Mouse (Mus musculus): ENCODE measurements around the gene Wdr75.
A peak's percentile ranks its signal among the peaks of the same experiment; 100 is the strongest.

Wdr75 gene

DNA sequence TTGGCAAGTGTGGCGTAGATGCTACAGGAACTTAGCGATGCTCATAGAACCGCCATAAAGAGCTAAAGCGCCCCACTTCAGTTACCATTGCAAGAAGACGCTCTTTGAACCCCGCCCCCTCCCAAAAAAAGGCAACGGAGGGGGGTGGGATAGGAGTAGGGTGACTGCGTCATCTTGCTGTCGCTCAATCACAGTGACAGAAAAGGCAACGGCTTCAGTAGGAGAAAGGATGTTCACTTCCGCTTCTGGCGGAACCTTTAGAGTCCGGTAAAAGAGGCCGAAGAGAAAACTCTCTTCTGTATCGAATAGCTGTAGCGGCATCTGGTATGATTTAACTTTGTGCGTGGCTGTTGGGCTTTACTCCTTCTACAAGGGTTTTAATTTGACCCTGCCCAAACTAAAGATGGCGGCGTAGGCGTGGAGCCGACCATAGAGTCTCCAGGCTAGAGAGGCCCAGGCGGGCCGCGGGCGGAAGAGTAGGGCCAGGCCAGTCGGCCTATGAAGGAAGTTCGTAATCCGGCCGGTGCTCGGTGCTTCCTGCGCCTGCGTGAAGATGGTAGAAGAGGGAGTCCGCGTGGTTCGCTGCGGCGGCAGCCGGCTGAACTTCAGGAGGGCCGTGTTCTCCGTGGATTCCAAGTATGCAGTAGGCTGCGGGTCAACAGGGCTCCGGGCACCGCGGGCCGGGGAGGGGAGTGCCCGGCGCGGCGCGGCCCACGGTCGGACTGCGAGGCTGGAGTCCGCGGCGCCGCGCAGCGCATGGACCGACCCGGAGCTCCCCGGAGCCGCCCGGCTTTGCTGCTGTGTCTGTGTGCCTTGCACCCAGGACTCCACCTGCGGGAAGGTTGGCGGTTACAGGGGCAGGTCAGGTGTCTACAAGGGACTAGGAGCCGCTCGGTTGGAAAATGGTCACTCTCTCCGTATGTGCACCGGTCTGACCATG is at the start of gene Wdr75:
Gene Wdr75, plus strand, starts transcription at position 198 of the 940 bp plus-strand sequence.
- DNase-seq (ENCODE audit: low read depth in 1 of 2, low spot score in 2 of 2): peak; percentile 80 to 91

DNA sequence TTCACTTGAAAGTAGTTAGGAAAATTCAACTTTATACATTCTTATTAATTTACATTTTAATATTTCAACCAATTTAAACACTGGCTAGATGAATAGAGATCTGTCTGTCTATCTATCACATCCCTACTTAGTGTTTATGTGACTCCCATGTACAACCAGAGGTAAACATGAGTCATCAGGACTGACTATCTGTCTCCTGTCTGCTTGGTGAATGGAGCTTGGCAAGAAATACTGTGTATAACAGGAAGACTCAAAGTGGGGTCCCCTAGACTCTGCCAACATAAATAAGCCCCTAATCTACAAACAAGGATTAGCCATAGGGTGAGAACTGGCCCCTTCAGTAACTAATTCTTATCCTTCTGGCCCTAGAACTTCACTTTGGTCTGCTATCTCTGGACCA is 39.1 kb upstream of the Wdr75 start:
- no peak for DNase-seq (ENCODE audit: low read depth in 1 of 2, low spot score in 2 of 2)

GRCm38 (mm10) chr1:45756707-45757106 is 38.3 kb upstream of the Wdr75 start:
- no peak for DNase-seq (ENCODE audit: low read depth in 1 of 2, low spot score in 2 of 2)

- no peak for DNase-seq (ENCODE audit: low read depth in 1 of 2, low spot score in 2 of 2)
Measured at GRCm38 (mm10) chr1:45758011-45758410, 37.0 kb upstream of the Wdr75 start.

GRCm38 (mm10) chr1:45760667-45761467 is 34.1 kb upstream of the Wdr75 start:
- no peak for DNase-seq (ENCODE audit: low read depth in 1 of 2, low spot score in 2 of 2)

DNA sequence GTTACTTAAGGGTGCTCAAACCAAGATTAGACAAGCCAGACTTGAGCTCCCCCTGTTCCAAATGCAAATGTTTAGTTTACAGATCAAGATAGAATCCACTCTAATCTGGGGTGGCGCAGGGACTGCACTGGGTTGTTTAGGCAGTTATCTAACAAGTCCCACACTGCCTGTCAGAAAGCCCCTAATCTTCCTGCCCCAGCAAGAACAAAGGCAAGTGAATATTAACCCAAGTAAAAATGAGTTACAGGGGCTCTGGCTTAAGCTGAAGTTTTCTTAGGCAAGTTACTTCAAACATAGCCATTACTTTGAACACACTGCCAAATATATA is 33.5 kb upstream of the Wdr75 start:
- no peak for DNase-seq (ENCODE audit: low read depth in 1 of 2, low spot score in 2 of 2)

- no peak for DNase-seq (ENCODE audit: low read depth in 1 of 2, low spot score in 2 of 2)
Measured at GRCm38 (mm10) chr1:45765678-45766077, 29.3 kb upstream of the Wdr75 start.

GRCm38 (mm10) chr1:45766123-45766522 is 28.8 kb upstream of the Wdr75 start:
- no peak for DNase-seq (ENCODE audit: low read depth in 1 of 2, low spot score in 2 of 2)

- no peak for DNase-seq (ENCODE audit: low read depth in 1 of 2, low spot score in 2 of 2)
Measured at GRCm38 (mm10) chr1:45767533-45767932, 27.4 kb upstream of the Wdr75 start.

GRCm38 (mm10) chr1:45769321-45769720 is 25.6 kb upstream of the Wdr75 start:
- no peak for DNase-seq (ENCODE audit: low read depth in 1 of 2, low spot score in 2 of 2)

DNA sequence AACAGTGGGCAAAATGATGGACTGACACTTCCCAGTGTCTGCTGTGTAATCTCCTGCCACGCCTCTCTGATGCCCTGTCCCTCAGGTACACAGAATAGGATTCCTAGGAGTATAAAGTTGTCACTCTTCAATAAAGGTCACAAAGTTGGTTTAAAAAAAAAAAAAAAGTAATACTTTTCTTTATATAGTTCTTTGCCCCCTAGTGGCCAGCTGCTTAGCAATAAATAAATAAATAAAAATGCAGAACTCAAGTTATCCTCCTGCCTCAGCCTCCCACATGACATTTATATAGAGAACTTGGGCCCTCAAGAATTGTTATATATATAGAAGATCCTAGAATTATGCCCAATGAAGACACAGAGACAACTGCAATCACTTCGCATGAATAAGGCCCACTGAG is 24.9 kb upstream of the Wdr75 start:
- no peak for DNase-seq (ENCODE audit: low read depth in 1 of 2, low spot score in 2 of 2)

GRCm38 (mm10) chr1:45780606-45781288 is 14.2 kb upstream of the Wdr75 start:
- DNase-seq (ENCODE audit: low read depth in 1 of 2, low spot score in 2 of 2): no peak

DNA sequence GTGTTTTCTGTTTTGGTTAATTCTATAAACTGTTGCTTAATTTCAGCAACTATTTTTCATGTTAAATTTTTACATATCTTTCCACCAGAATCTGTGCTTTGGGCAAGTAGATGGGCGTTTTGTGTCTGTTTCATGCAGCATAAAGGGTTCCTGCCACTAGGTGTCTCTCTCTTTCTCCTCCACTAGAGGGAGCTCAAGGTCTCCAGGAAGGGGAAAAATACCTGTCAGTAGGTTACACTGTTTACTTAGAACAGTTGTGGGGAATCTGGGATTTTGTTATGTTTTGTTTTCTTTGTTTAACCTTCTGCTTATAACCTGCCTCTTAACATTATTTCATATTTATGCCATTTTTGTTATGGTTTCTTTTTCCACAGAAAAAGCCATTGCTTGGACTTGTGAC is 21.9 kb downstream of the Wdr75 start:
- DNase-seq (ENCODE audit: low read depth in 1 of 2, low spot score in 2 of 2): no peak

GRCm38 (mm10) chr1:45818564-45818963 is 23.6 kb downstream of the Wdr75 start:
- DNase-seq (ENCODE audit: low read depth in 1 of 2, low spot score in 2 of 2): no peak

- no peak for DNase-seq (ENCODE audit: low read depth in 1 of 2, low spot score in 2 of 2)
Measured at GRCm38 (mm10) chr1:45824441-45824840, 29.5 kb downstream of the Wdr75 start.

DNA sequence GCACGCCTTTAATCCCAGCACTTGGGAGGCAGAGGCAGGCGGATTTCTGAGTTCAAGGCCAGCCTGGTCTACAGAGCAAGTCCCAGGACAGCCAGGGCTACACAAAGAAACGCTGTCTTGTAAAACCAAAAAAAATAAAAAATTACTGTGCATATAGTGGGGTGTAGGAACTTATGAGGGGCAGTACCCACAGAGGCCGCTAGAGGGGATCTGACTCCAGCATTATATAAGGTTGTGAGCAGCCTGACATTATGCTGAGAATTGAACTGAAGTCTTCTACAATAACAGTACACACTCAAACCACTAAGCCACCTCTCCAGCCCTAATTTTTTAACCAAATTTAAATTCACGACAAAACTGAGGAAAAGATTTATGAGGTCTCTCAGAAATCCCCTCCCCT is 30.2 kb downstream of the Wdr75 start:
- peak in 1 of 2 experiments; percentile 22 for DNase-seq (ENCODE audit: low read depth in 1 of 2, low spot score in 2 of 2)

- DNase-seq (ENCODE audit: low read depth in 1 of 2, low spot score in 2 of 2): no peak
Measured at GRCm38 (mm10) chr1:45825630-45826029, 30.7 kb downstream of the Wdr75 start.

DNA sequence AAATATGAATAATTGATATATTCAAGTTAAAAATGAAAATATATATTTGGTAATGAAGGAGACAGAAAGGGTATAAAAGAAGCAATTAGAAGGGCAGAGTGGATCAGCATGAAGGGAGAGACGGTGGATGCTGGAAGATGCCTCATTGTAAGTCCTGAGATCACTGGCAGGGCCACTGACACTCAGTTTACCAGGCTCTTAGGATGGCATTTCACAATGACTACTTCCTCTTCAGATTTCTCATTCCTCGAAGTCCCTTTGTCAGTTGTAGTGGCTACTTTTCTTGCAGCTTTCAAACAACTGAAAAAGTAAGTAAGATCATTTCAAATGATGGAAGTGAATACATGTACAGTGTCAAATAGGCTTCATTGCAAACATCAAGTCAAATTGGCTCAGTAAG is 31.2 kb downstream of the Wdr75 start:
- DNase-seq (ENCODE audit: low read depth in 1 of 2, low spot score in 2 of 2): no peak

- DNase-seq (ENCODE audit: low read depth in 1 of 2, low spot score in 2 of 2): no peak
Measured at GRCm38 (mm10) chr1:45826796-45827195, 31.8 kb downstream of the Wdr75 start.

DNA sequence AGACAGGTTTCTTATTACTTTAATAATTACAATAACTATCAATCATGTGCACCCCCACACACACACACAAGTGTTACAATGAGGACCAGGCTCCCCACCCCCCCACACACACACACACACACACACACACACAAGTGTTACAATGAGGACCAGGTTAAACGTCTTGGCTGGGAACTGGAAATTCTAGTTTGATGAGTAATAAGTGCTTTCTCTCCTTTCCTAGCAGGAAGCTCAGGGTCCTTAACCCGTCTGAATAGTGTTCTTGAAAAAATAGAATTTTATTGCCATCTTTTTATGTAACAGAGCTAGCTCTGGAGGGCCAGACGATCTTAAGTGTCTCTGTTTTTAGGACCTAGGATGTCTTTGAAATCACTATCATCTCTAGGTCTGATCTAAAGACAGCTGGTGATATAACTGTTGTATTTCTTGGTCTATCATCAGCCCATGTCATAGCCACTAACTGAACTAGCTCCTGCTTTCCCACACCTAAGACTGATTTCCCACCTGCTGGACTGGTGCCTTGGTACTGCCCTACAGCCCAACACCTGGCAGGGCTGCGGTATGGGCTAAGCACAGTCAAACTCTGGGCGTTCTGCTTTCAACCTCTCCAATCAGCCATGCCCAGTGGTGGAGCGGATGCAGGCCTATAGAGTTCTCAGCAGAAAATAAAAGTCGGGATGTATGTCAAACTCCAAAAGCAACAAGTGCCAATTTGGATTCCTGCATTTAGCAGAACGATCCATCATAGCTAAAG is 35.7 kb downstream of the Wdr75 start:
- no peak for DNase-seq (ENCODE audit: low read depth in 1 of 2, low spot score in 2 of 2)

All from monocyte, adult 2 months (primary cell).